Mouse (Mus musculus) hindbrain, embryonic 13.5 days (tissue): ENCODE data around the gene Osbpl10. TPM values are rescaled to one million over a fixed set of nuclear protein-coding genes. Genes with fewer than 3 reads are reported as not detected.

ENCODE experiments used
- ATAC-seq: fragments of 200-750 bp; cut with Nextera tagmentation; 2 replicates; pipeline ENCODE4 v1.8.0; 2017; ENCODE audit warnings: moderate TSS enrichment; ENCODE audit not compliant: low FRiP score
- H3K27ac ChIP-seq: fragments of 300-500 bp; sonication (generic); 2 replicates; pipeline ENCODE4 v1.5.1; 2015; ENCODE audit warnings: inconsistent platforms, mild to moderate bottlenecking, moderate library complexity
- H3K27me3 ChIP-seq: fragments of 300-500 bp; sonication (generic); 2 replicates; pipeline ENCODE4 v1.6.1; 2015; ENCODE audit warnings: mild to moderate bottlenecking, inconsistent platforms
- H3K36me3 ChIP-seq: fragments of 300-500 bp; sonication (generic); 2 replicates; pipeline ENCODE4 v1.6.1; 2015; ENCODE audit warnings: mild to moderate bottlenecking, inconsistent platforms
- H3K4me1 ChIP-seq: fragments of 300-500 bp; sonication (generic); replicated peaks from 2 replicates; pipeline ENCODE4 v1.6.1; 2015; ENCODE audit warnings: inconsistent platforms
- H3K4me2 ChIP-seq: fragments of 300-500 bp; sonication (generic); 2 replicates; pipeline ENCODE4 v1.6.1; 2015; ENCODE audit warnings: inconsistent platforms, mild to moderate bottlenecking, moderate library complexity
- H3K4me3 ChIP-seq: fragments of 300-500 bp; sonication (generic); 2 replicates; pipeline ENCODE4 v1.5.1; 2015; ENCODE audit warnings: mild to moderate bottlenecking, inconsistent platforms
- H3K9ac ChIP-seq: fragments of 300-500 bp; sonication (generic); 2 replicates; pipeline ENCODE4 v1.6.1; 2015; ENCODE audit warnings: mild to moderate bottlenecking, inconsistent platforms
- H3K9me3 ChIP-seq: fragments of 300-500 bp; sonication (generic); 2 replicates; pipeline ENCODE4 v1.6.1; 2016; ENCODE audit warnings: inconsistent platforms
- WGBS: fragments of 180-500 bp; shearing (Covaris S2); methylation state at CpG from one replicate; pipeline ENCODE4 v1.1.7; 2015; 5-methylcytosine and 5-hydroxymethylcytosine counted together
- polyA plus RNA-seq: library from polyadenylated mRNA; unstranded; fragments of >200 nt; fragmentation: Nextera tagmentation; extraction: Ambion mirVana; gene quantifications from 2 replicates; pipeline ENCODE4 v1.2.1, GENCODE M21; 2015

Gene Osbpl10
- 1.8 and 2.4 TPM in 2 replicates for polyA plus RNA-seq

GRCm38 (mm10) chr9:114978281-114979111 lies at the start of gene Osbpl10:
Gene Osbpl10, plus strand, starts transcription at chr9:114978569.
- peak; percentile 84 for ATAC-seq
- Histone ChIP-seq H3K9me3 (no peaks in the 10 kb centered on the region), H3K36me3 (no peaks in the 10 kb centered on the region), H3K4me2 (peak within 1 kb of the TSS; percentile 85), H3K4me3 (peak within 1 kb of the TSS; percentile 77), H3K27me3 (peaks cover 33% of the 10 kb centered on the region), H3K4me1 (peaks cover 27% of the 10 kb centered on the region), H3K27ac (peak within 1 kb of the TSS; percentile 91), H3K9ac (peak within 1 kb of the TSS; percentile 90)
- under 1% methylated on average over 50 of the region's 86 CpGs for WGBS

GRCm38 (mm10) chr9:114930464-114931090 lies 47.8 kb upstream of the Osbpl10 start:
- Histone ChIP-seq H3K9ac (no peak overlapping the region), H3K4me3 (no peak overlapping the region), H3K4me1 (peaks cover 12% of the 10 kb centered on the region), H3K9me3 (no peaks in the 10 kb centered on the region), H3K27me3 (0 out of 2 replicates have a peak, but pooled peaks cover 4% of the 10 kb centered on the region), H3K27ac (no peak overlapping the region), H3K4me2 (no peak overlapping the region), H3K36me3 (no peaks in the 10 kb centered on the region)
- WGBS, result 65% methylated on average over 9 of the region's 9 CpGs
- ATAC-seq, result no peak

- Histone ChIP-seq H3K36me3 (no peaks in the 10 kb centered on the region), H3K4me2 (peak overlapping the region; percentile 98), H3K9ac (peak overlapping the region; percentile 86), H3K9me3 (no peaks in the 10 kb centered on the region), H3K27me3 (0 out of 2 replicates have a peak, but pooled peaks cover 4% of the 10 kb centered on the region), H3K4me3 (peak overlapping the region; percentile 80), H3K4me1 (peaks cover 12% of the 10 kb centered on the region), H3K27ac (no peak overlapping the region)
- WGBS, result 23% methylated on average over 13 of the region's 13 CpGs
- ATAC-seq, result no peak
Measured at GRCm38 (mm10) chr9:114932607-114933006, 45.8 kb upstream of the Osbpl10 start.

- Histone ChIP-seq H3K27ac (peak overlapping the region; percentile 83), H3K27me3 (0 out of 2 replicates have a peak, but pooled peaks cover 4% of the 10 kb centered on the region), H3K4me3 (peak overlapping the region; percentile 80), H3K4me1 (peaks cover 12% of the 10 kb centered on the region), H3K9me3 (no peaks in the 10 kb centered on the region), H3K36me3 (no peaks in the 10 kb centered on the region), H3K9ac (peak overlapping the region; percentile 86), H3K4me2 (peak overlapping the region; percentile 98)
- under 1% methylated on average over 50 of the region's 50 CpGs for WGBS
- ATAC-seq, result peak; percentile 50
Measured at GRCm38 (mm10) chr9:114933037-114933722, 45.2 kb upstream of the Osbpl10 start.

- Histone ChIP-seq H3K4me3 (peak within 1 kb of the TSS; percentile 80), H3K4me2 (peak within 1 kb of the TSS; percentile 98), H3K27me3 (0 out of 2 replicates have a peak, but pooled peaks cover 4% of the 10 kb centered on the region), H3K36me3 (no peaks in the 10 kb centered on the region), H3K9me3 (no peaks in the 10 kb centered on the region), H3K4me1 (peaks cover 12% of the 10 kb centered on the region), H3K9ac (peak within 1 kb of the TSS; percentile 86), H3K27ac (peak within 1 kb of the TSS; percentile 83)
- ATAC-seq, result peak; percentile 97
- WGBS, result under 1% methylated on average over 30 of the region's 30 CpGs
Measured at GRCm38 (mm10) chr9:114933723-114934171, 44.6 kb upstream of the Osbpl10 start, which contains the start of gene Gpd1l. Gene Gpd1l, minus strand, starts transcription at chr9:114933987.

- H3K4me1 ChIP-seq, result peaks cover 12% of the 10 kb centered on the region
- no peaks in the 10 kb centered on the region for H3K9me3 ChIP-seq
- peak overlapping the region; percentile 98 for H3K4me2 ChIP-seq
- H3K4me3 ChIP-seq, result peak overlapping the region; percentile 80
- H3K27me3 ChIP-seq, result 0 out of 2 replicates have a peak, but pooled peaks cover 4% of the 10 kb centered on the region
- H3K36me3 ChIP-seq, result no peaks in the 10 kb centered on the region
- H3K27ac ChIP-seq, result no peak overlapping the region
- ATAC-seq, result 0 out of 2 replicates have a peak, but pooled peaks have one; percentile 12
- peak overlapping the region; percentile 86; the same call in 1 of the 2 replicates for H3K9ac ChIP-seq
- WGBS, result 71% methylated on average over 11 of the region's 11 CpGs
Measured at GRCm38 (mm10) chr9:114934231-114934630, 44.1 kb upstream of the Osbpl10 start.

GRCm38 (mm10) chr9:114935321-114935720 lies 43.0 kb upstream of the Osbpl10 start:
- H3K4me3 ChIP-seq, result no peak overlapping the region
- 81% methylated on average over 4 of the region's 4 CpGs for WGBS

GRCm38 (mm10) chr9:114936687-114937086 lies 41.7 kb upstream of the Osbpl10 start:
- peaks cover 12% of the 10 kb centered on the region for H3K4me1 ChIP-seq
- H3K4me3 ChIP-seq, result no peak overlapping the region
- no peak overlapping the region for H3K4me2 ChIP-seq
- no peak overlapping the region for H3K9ac ChIP-seq
- 77% methylated on average over 2 of the region's 2 CpGs for WGBS
- H3K27ac ChIP-seq, result no peak overlapping the region
- 0 out of 2 replicates have a peak, but pooled peaks cover 4% of the 10 kb centered on the region for H3K27me3 ChIP-seq
- no peak for ATAC-seq
- no peaks in the 10 kb centered on the region for H3K9me3 ChIP-seq
- no peaks in the 10 kb centered on the region for H3K36me3 ChIP-seq

More at GRCm38 (mm10) chr9:114935321-114935720, 43.0 kb upstream of the Osbpl10 start:
- no peaks in the 10 kb centered on the region for H3K9me3 ChIP-seq
- H3K27ac ChIP-seq, result no peak overlapping the region
- no peak overlapping the region for H3K4me2 ChIP-seq
- peaks cover 12% of the 10 kb centered on the region for H3K4me1 ChIP-seq
- no peaks in the 10 kb centered on the region for H3K36me3 ChIP-seq
- H3K27me3 ChIP-seq, result 0 out of 2 replicates have a peak, but pooled peaks cover 4% of the 10 kb centered on the region
- no peak for ATAC-seq
- no peak overlapping the region for H3K9ac ChIP-seq

- Histone ChIP-seq H3K9me3 (no peaks in the 10 kb centered on the region), H3K4me2 (no peak overlapping the region), H3K36me3 (no peaks in the 10 kb centered on the region), H3K27me3 (no peaks in the 10 kb centered on the region), H3K4me1 (no peaks in the 10 kb centered on the region), H3K27ac (no peak overlapping the region), H3K4me3 (no peak overlapping the region), H3K9ac (no peak overlapping the region)
- 94% methylated on average over 3 of the region's 3 CpGs for whole genome bisulfite sequencing
- ATAC-seq, result no peak
Measured at GRCm38 (mm10) chr9:114944642-114945041, 33.7 kb upstream of the Osbpl10 start.

- no peak for ATAC-seq
- WGBS, result 88% methylated on average over 6 of the region's 6 CpGs
- Histone ChIP-seq H3K4me3 (no peak overlapping the region), H3K36me3 (no peaks in the 10 kb centered on the region), H3K4me1 (no peaks in the 10 kb centered on the region), H3K27me3 (no peaks in the 10 kb centered on the region), H3K9me3 (no peaks in the 10 kb centered on the region), H3K9ac (no peak overlapping the region), H3K4me2 (no peak overlapping the region), H3K27ac (no peak overlapping the region)
Measured at GRCm38 (mm10) chr9:114945576-114945975, 32.8 kb upstream of the Osbpl10 start.

GRCm38 (mm10) chr9:114948395-114948794 lies 30.0 kb upstream of the Osbpl10 start:
- WGBS, result 54% methylated on average over 5 of the region's 5 CpGs
- no peak overlapping the region for H3K9ac ChIP-seq
- no peak for ATAC-seq
- H3K27ac ChIP-seq, result no peak overlapping the region
- H3K4me1 ChIP-seq, result no peaks in the 10 kb centered on the region
- H3K36me3 ChIP-seq, result no peaks in the 10 kb centered on the region
- no peak overlapping the region for H3K4me2 ChIP-seq
- H3K4me3 ChIP-seq, result no peak overlapping the region
- no peaks in the 10 kb centered on the region for H3K27me3 ChIP-seq
- H3K9me3 ChIP-seq, result no peaks in the 10 kb centered on the region

- no peaks in the 10 kb centered on the region for H3K4me1 ChIP-seq
- H3K36me3 ChIP-seq, result no peaks in the 10 kb centered on the region
- H3K4me3 ChIP-seq, result no peak overlapping the region
- H3K27me3 ChIP-seq, result no peaks in the 10 kb centered on the region
- no peak overlapping the region for H3K9ac ChIP-seq
- H3K27ac ChIP-seq, result no peak overlapping the region
- no peak overlapping the region for H3K4me2 ChIP-seq
- ATAC-seq, result no peak
- no peaks in the 10 kb centered on the region for H3K9me3 ChIP-seq
- WGBS, result 37% methylated on average over 1 of the region's 1 CpGs
Measured at GRCm38 (mm10) chr9:114952866-114953265, 25.5 kb upstream of the Osbpl10 start.
